Mouse (Mus musculus): Measurements from ENCODE around the gene Sorcs3. TPM values are rescaled to one million over a fixed set of nuclear protein-coding genes. Genes with fewer than 3 reads are reported as not detected.

Sorcs3 gene
- polyA plus RNA-seq (2014; fragmentation: Nextera tagmentation; extraction: Ambion mirVana): 5.3 and 7.2 TPM in 2 replicates

- Histone ChIP-seq H3K36me3 (ENCODE audit: control insufficient read depth, insufficient read depth, low read length) (no peaks in the 10 kb centered on the region), H3K9me3 (replicated peaks; ENCODE audit: control insufficient read depth, low read length) (no peaks in the 10 kb centered on the region), H3K4me2 (ENCODE audit: low read length) (peak within 1 kb of the TSS; percentile 100), H3K4me3 (ENCODE audit: low read depth, low read length) (peak within 1 kb of the TSS; percentile 58), H3K27me3 (replicated peaks; ENCODE audit: control insufficient read depth, insufficient read depth, low read length) (peaks cover 21% of the 10 kb centered on the region), H3K9ac (ENCODE audit: low read length) (peak within 1 kb of the TSS; percentile 70), H3K4me1 (ENCODE audit: control insufficient read depth, insufficient read depth, low read length) (peaks cover 22% of the 10 kb centered on the region; the same call in 1 of the 2 replicates), H3K27ac (ENCODE audit: low read depth, low read length) (peak within 1 kb of the TSS; percentile 36)
- peak; percentile 54 for DNase-seq (ENCODE audit: low spot score)
- WGBS: under 1% methylated on average over 67 of the region's 70 CpGs
- peak; percentile 52 for ATAC-seq
Observed at GRCm38 (mm10) chr19:48205929-48206814, at the start of gene Sorcs3. Sorcs3 (plus strand) TSS chr19:48206025.

- Histone ChIP-seq H3K4me3 (ENCODE audit: low read depth, low read length) (no peak overlapping the region), H3K27me3 (replicated peaks; ENCODE audit: control insufficient read depth, insufficient read depth, low read length) (no peaks in the 10 kb centered on the region), H3K4me1 (ENCODE audit: control insufficient read depth, insufficient read depth, low read length) (no peaks in the 10 kb centered on the region), H3K27ac (ENCODE audit: low read depth, low read length) (no peak overlapping the region), H3K9me3 (replicated peaks; ENCODE audit: control insufficient read depth, low read length) (no peaks in the 10 kb centered on the region), H3K4me2 (ENCODE audit: low read length) (no peak overlapping the region), H3K9ac (ENCODE audit: low read length) (no peak overlapping the region), H3K36me3 (ENCODE audit: control insufficient read depth, insufficient read depth, low read length) (no peaks in the 10 kb centered on the region)
- ATAC-seq (no peak), DNase-seq (ENCODE audit: low spot score) (no peak)
- WGBS: 92% methylated on average over 3 of the region's 3 CpGs
Observed at GRCm38 (mm10) chr19:48165341-48165740, 40.5 kb upstream of the Sorcs3 start.

- no peaks in the 10 kb centered on the region for H3K27me3 ChIP-seq (replicated peaks; ENCODE audit: control insufficient read depth, insufficient read depth, low read length)
- no peaks in the 10 kb centered on the region for H3K4me1 ChIP-seq (ENCODE audit: control insufficient read depth, insufficient read depth, low read length)
- H3K27ac ChIP-seq (ENCODE audit: low read depth, low read length): no peak overlapping the region
- no peak overlapping the region for H3K9ac ChIP-seq (ENCODE audit: low read length)
- H3K36me3 ChIP-seq (ENCODE audit: control insufficient read depth, insufficient read depth, low read length): no peaks in the 10 kb centered on the region
- DNase-seq (ENCODE audit: low spot score) (peak; percentile 60), ATAC-seq (peak; percentile 81; the same call in 1 of the 2 replicates)
- no peaks in the 10 kb centered on the region for H3K9me3 ChIP-seq (replicated peaks; ENCODE audit: control insufficient read depth, low read length)
- no peak overlapping the region for H3K4me2 ChIP-seq (ENCODE audit: low read length)
- 48% methylated on average over 1 of the region's 1 CpGs for WGBS
- H3K4me3 ChIP-seq (ENCODE audit: low read depth, low read length): no peak overlapping the region
Observed at GRCm38 (mm10) chr19:48167110-48167509, 38.7 kb upstream of the Sorcs3 start.

- H3K9me3 ChIP-seq (replicated peaks; ENCODE audit: control insufficient read depth, low read length): no peaks in the 10 kb centered on the region
- H3K4me2 ChIP-seq (ENCODE audit: low read length): no peak overlapping the region
- H3K27me3 ChIP-seq (replicated peaks; ENCODE audit: control insufficient read depth, insufficient read depth, low read length): no peaks in the 10 kb centered on the region
- no peaks in the 10 kb centered on the region for H3K4me1 ChIP-seq (ENCODE audit: control insufficient read depth, insufficient read depth, low read length)
- H3K27ac ChIP-seq (ENCODE audit: low read depth, low read length): no peak overlapping the region
- WGBS: 56% methylated on average over 5 of the region's 5 CpGs
- no peaks in the 10 kb centered on the region for H3K36me3 ChIP-seq (ENCODE audit: control insufficient read depth, insufficient read depth, low read length)
- no peak overlapping the region for H3K4me3 ChIP-seq (ENCODE audit: low read depth, low read length)
- DNase-seq (ENCODE audit: low spot score) (peak; percentile 7), ATAC-seq (no peak)
- no peak overlapping the region for H3K9ac ChIP-seq (ENCODE audit: low read length)
Observed at GRCm38 (mm10) chr19:48168284-48168683, 37.5 kb upstream of the Sorcs3 start.

GRCm38 (mm10) chr19:48174717-48175116, 31.1 kb upstream of the Sorcs3 start:
- Histone ChIP-seq H3K27me3 (replicated peaks; ENCODE audit: control insufficient read depth, insufficient read depth, low read length) (no peaks in the 10 kb centered on the region), H3K36me3 (ENCODE audit: control insufficient read depth, insufficient read depth, low read length) (no peaks in the 10 kb centered on the region), H3K4me2 (ENCODE audit: low read length) (no peak overlapping the region), H3K4me1 (ENCODE audit: control insufficient read depth, insufficient read depth, low read length) (no peaks in the 10 kb centered on the region), H3K27ac (ENCODE audit: low read depth, low read length) (no peak overlapping the region), H3K4me3 (ENCODE audit: low read depth, low read length) (no peak overlapping the region), H3K9me3 (replicated peaks; ENCODE audit: control insufficient read depth, low read length) (no peaks in the 10 kb centered on the region), H3K9ac (ENCODE audit: low read length) (no peak overlapping the region)
- 71% methylated on average over 4 of the region's 4 CpGs for WGBS
- DNase-seq (ENCODE audit: low spot score) (peak; percentile 4), ATAC-seq (no peak)

- peak; percentile 85 for DNase-seq (ENCODE audit: low spot score)
- Histone ChIP-seq H3K27me3 (replicated peaks; ENCODE audit: control insufficient read depth, insufficient read depth, low read length) (peaks cover 21% of the 10 kb centered on the region), H3K4me2 (ENCODE audit: low read length) (peak overlapping the region; percentile 100), H3K4me3 (ENCODE audit: low read depth, low read length) (peak overlapping the region; percentile 58), H3K36me3 (ENCODE audit: control insufficient read depth, insufficient read depth, low read length) (no peaks in the 10 kb centered on the region), H3K9ac (ENCODE audit: low read length) (no peak overlapping the region), H3K4me1 (ENCODE audit: control insufficient read depth, insufficient read depth, low read length) (peaks cover 22% of the 10 kb centered on the region; the same call in 1 of the 2 replicates), H3K9me3 (replicated peaks; ENCODE audit: control insufficient read depth, low read length) (no peaks in the 10 kb centered on the region), H3K27ac (ENCODE audit: low read depth, low read length) (no peak overlapping the region)
- ATAC-seq: peak; percentile 54; the same call in 1 of the 2 replicates
- 2% methylated on average over 22 of the region's 22 CpGs for WGBS
Observed at GRCm38 (mm10) chr19:48203928-48204470, 1.8 kb upstream of the Sorcs3 start.

GRCm38 (mm10) chr19:48204476-48204875, 1.3 kb upstream of the Sorcs3 start:
- Histone ChIP-seq H3K9me3 (replicated peaks; ENCODE audit: control insufficient read depth, low read length) (no peaks in the 10 kb centered on the region), H3K36me3 (ENCODE audit: control insufficient read depth, insufficient read depth, low read length) (no peaks in the 10 kb centered on the region), H3K4me2 (ENCODE audit: low read length) (peak overlapping the region; percentile 100), H3K4me3 (ENCODE audit: low read depth, low read length) (peak overlapping the region; percentile 58), H3K4me1 (ENCODE audit: control insufficient read depth, insufficient read depth, low read length) (peaks cover 22% of the 10 kb centered on the region; the same call in 1 of the 2 replicates), H3K27ac (ENCODE audit: low read depth, low read length) (no peak overlapping the region), H3K9ac (ENCODE audit: low read length) (peak overlapping the region; percentile 70), H3K27me3 (replicated peaks; ENCODE audit: control insufficient read depth, insufficient read depth, low read length) (peaks cover 21% of the 10 kb centered on the region)
- WGBS: 0% methylated on average over 8 of the region's 8 CpGs
- DNase-seq (ENCODE audit: low spot score) (no peak), ATAC-seq (no peak)

- H3K27ac ChIP-seq (ENCODE audit: low read depth, low read length): peak overlapping the region; percentile 3; the same call in 1 of the 2 replicates
- WGBS: 0% methylated on average over 33 of the region's 62 CpGs
Observed at GRCm38 (mm10) chr19:48204892-48205761, 698 bp upstream of the Sorcs3 start.

More at GRCm38 (mm10) chr19:48204892-48205761, 698 bp upstream of the Sorcs3 start:
- Histone ChIP-seq H3K4me2 (ENCODE audit: low read length) (peak overlapping the region; percentile 100), H3K4me3 (ENCODE audit: low read depth, low read length) (peak overlapping the region; percentile 58), H3K27me3 (replicated peaks; ENCODE audit: control insufficient read depth, insufficient read depth, low read length) (peaks cover 21% of the 10 kb centered on the region), H3K36me3 (ENCODE audit: control insufficient read depth, insufficient read depth, low read length) (no peaks in the 10 kb centered on the region), H3K4me1 (ENCODE audit: control insufficient read depth, insufficient read depth, low read length) (peaks cover 22% of the 10 kb centered on the region; the same call in 1 of the 2 replicates), H3K9me3 (replicated peaks; ENCODE audit: control insufficient read depth, low read length) (no peaks in the 10 kb centered on the region), H3K9ac (ENCODE audit: low read length) (peak overlapping the region; percentile 70)
- peak; percentile 67 for DNase-seq (ENCODE audit: low spot score)
- peak; percentile 66 for ATAC-seq
